Mouse (Mus musculus): Measurements from ENCODE around the gene Eci2. TPM values are rescaled to one million over a fixed set of nuclear protein-coding genes. Genes with fewer than 3 reads are reported as not detected.

Gene Eci2
- polyA plus RNA-seq, 2 experiments: 27.8 to 48.6 TPM

DNA sequence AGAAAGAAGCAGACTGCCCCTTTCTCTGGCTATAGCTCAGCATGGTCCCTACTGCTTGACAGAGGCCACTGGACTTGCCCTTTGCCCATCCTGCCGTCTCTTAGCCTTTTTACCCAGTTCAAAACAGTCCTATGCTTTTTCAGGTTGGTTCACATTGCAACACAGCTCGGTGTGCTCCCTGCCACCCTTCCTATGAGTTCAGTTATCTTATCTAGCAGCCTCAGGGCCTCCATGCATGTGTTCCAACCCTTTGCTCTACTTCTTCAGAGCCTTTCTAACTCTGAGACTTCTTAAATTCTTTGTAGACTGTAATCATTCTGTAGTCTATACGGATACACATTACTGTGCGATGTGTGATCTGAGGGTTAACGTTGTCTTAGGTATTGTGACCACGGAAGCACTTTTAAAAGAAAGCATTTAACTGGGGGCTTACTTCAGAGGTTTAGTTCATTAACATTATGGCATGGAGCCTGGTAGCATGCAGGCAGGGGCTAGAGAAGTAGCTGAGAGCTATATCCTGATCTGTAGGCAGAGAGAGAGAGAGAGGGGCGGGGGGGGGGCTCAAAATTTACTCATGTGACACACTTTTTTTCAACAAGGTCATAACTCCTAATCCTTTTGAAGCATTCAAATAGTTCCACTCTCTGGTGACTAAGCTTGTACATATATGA lies 7.9 kb downstream of the Eci2 start:
- no peaks in the 10 kb centered on the region for H3K27me3 ChIP-seq (ENCODE audit: control insufficient read depth, insufficient read depth, low read length)
- peaks cover 22 to 23% of the 10 kb centered on the region in 2 experiments for H3K4me1 ChIP-seq (replicated peaks; ENCODE audit: control insufficient read depth in 2 of 2, insufficient read depth in 2 of 2, low read length in 1 of 2)
- peak overlapping the region; percentile 51 for H3K9ac ChIP-seq (replicated peaks)
- DNase-seq (ENCODE audit: low read depth in 3 of 3, low spot score in 3 of 3) (peak; percentile 24 to 45 (median 43)), ATAC-seq (ENCODE audit: insufficient read depth) (peak; percentile 94)
- no peak for TF ChIP-seq CTCF (IDR thresholded peaks at IDR 0.05; ENCODE audit: low read depth)
- peak; percentile 43 for TF ChIP-seq EP300 (IDR thresholded peaks at IDR 0.05; ENCODE audit: low read depth)
- peak overlapping the region; percentile 39 for H3K27ac ChIP-seq
- WGBS (ENCODE audit: insufficient replicate concordance): 35% methylated on average over 7 of the region's 7 CpGs
- peak overlapping the region; percentile 42 for H3K4me2 ChIP-seq (ENCODE audit: low read depth)
- no peaks in the 10 kb centered on the region for H3K36me3 ChIP-seq (replicated peaks; ENCODE audit: control insufficient read depth, insufficient read depth, low read depth)
- no peak overlapping the region for H3K4me3 ChIP-seq (ENCODE audit: insufficient read depth in 1 of 2, low read depth in 2 of 2, low read length in 2 of 2)
- no peaks in the 10 kb centered on the region for H3K9me3 ChIP-seq (ENCODE audit: control insufficient read depth, low read length)

DNA sequence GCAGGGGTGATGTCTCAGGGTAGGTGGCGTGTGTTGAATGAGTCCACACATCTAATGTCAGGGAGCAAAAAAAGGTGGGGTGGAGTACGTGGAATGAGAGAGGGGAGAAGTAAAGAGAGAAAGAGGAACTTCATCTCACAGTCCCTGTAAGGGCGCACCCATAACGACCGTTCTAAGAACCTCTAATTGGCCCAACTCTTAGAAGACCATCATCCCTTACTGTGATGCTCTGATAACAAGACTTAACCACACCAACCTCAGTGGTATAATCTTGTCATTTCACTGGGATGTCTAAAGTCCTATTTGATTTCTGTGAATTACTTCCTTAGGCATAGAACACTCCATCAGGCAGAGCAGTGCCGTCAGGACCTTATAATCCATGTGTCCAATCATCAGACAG lies 9.5 kb downstream of the Eci2 start:
- Histone ChIP-seq H3K4me3 (ENCODE audit: insufficient read depth in 1 of 2, low read depth in 2 of 2, low read length in 2 of 2) (no peak overlapping the region), H3K4me1 (replicated peaks; ENCODE audit: control insufficient read depth in 2 of 2, insufficient read depth in 2 of 2, low read length in 1 of 2) (peaks cover 22 to 23% of the 10 kb centered on the region in 2 experiments), H3K27ac (no peak overlapping the region), H3K27me3 (ENCODE audit: control insufficient read depth, insufficient read depth, low read length) (no peaks in the 10 kb centered on the region), H3K4me2 (ENCODE audit: low read depth) (no peak overlapping the region), H3K9ac (replicated peaks) (no peak overlapping the region), H3K36me3 (replicated peaks; ENCODE audit: control insufficient read depth, insufficient read depth, low read depth) (no peaks in the 10 kb centered on the region), H3K9me3 (ENCODE audit: control insufficient read depth, low read length) (no peaks in the 10 kb centered on the region)
- DNase-seq (ENCODE audit: low read depth in 3 of 3, low spot score in 3 of 3) (no peak), ATAC-seq (ENCODE audit: insufficient read depth) (no peak)
- 40% methylated on average over 6 of the region's 6 CpGs for WGBS (ENCODE audit: insufficient replicate concordance)
- TF ChIP-seq EP300 (IDR thresholded peaks at IDR 0.05; ENCODE audit: low read depth): no peak
- TF ChIP-seq CTCF (IDR thresholded peaks at IDR 0.05; ENCODE audit: low read depth): no peak

DNA sequence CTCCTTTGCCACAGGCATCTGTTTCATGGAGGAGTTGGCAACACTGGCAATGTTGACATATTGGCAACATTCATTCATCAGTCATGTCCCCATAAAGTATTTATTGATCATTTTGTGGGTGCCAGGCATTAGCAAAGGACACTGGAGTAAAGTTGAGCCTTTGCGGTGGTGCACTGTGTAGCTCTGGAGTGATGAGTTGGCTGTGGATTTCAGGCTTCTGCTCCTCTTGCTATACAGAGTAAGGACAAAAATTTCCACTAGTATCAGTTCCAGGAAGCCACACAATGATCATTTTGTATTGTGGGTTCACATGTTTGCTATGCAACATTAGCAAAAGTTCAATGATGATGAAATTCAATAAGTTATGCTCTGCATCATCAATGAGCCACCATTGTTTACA lies 10.8 kb downstream of the Eci2 start:
- Histone ChIP-seq H3K4me1 (replicated peaks; ENCODE audit: control insufficient read depth in 2 of 2, insufficient read depth in 2 of 2, low read length in 1 of 2) (peaks cover 22 to 23% of the 10 kb centered on the region in 2 experiments), H3K4me2 (ENCODE audit: low read depth) (no peak overlapping the region), H3K9ac (replicated peaks) (no peak overlapping the region), H3K36me3 (replicated peaks; ENCODE audit: control insufficient read depth, insufficient read depth, low read depth) (no peaks in the 10 kb centered on the region), H3K4me3 (ENCODE audit: insufficient read depth in 1 of 2, low read depth in 2 of 2, low read length in 2 of 2) (no peak overlapping the region), H3K27ac (no peak overlapping the region), H3K27me3 (ENCODE audit: control insufficient read depth, insufficient read depth, low read length) (no peaks in the 10 kb centered on the region), H3K9me3 (ENCODE audit: control insufficient read depth, low read length) (no peaks in the 10 kb centered on the region)
- ATAC-seq (ENCODE audit: insufficient read depth) (no peak), DNase-seq (ENCODE audit: low read depth in 3 of 3, low spot score in 3 of 3) (no peak)
- TF ChIP-seq CTCF (IDR thresholded peaks at IDR 0.05; ENCODE audit: low read depth) (no peak), EP300 (IDR thresholded peaks at IDR 0.05; ENCODE audit: low read depth) (no peak)
- WGBS (ENCODE audit: insufficient replicate concordance): 89% methylated on average over 1 of the region's 1 CpGs

DNA sequence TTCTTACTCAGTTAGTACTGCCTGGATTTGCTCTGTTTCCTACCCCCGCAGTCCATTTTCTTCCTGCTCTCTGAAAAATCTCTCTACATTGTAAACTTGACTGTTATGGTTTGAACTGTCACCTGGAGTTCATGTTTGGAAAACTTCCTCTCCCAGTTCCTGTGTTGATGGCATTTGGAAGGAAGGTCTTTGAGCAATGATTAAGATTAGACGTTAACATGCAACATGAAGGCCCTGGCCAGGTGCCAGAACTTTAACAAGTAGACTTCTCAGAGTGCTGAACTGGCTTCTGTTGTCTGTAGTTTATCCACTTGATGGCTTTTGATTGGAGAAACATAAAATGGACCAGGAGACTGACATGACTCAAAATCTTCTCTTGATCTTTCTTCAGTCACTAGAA lies 31.0 kb downstream of the Eci2 start:
- WGBS (ENCODE audit: insufficient replicate concordance): 67% methylated on average over 2 of the region's 2 CpGs
- no peak for TF ChIP-seq EP300 (IDR thresholded peaks at IDR 0.05; ENCODE audit: low read depth)
- TF ChIP-seq CTCF (IDR thresholded peaks at IDR 0.05; ENCODE audit: low read depth): no peak
- Histone ChIP-seq H3K4me2 (ENCODE audit: low read depth) (no peak overlapping the region), H3K27me3 (ENCODE audit: control insufficient read depth, insufficient read depth, low read length) (no peaks in the 10 kb centered on the region), H3K9me3 (ENCODE audit: control insufficient read depth, low read length) (no peaks in the 10 kb centered on the region), H3K9ac (replicated peaks) (no peak overlapping the region), H3K4me1 (replicated peaks; ENCODE audit: control insufficient read depth in 2 of 2, insufficient read depth in 2 of 2, low read length in 1 of 2) (peaks cover 6 to 21% of the 10 kb centered on the region in 2 experiments), H3K27ac (no peak overlapping the region), H3K4me3 (ENCODE audit: insufficient read depth in 1 of 2, low read depth in 2 of 2, low read length in 2 of 2) (no peak overlapping the region), H3K36me3 (replicated peaks; ENCODE audit: control insufficient read depth, insufficient read depth, low read depth) (no peaks in the 10 kb centered on the region)
- ATAC-seq (ENCODE audit: insufficient read depth): no peak
- DNase-seq (ENCODE audit: low read depth in 3 of 3, low spot score in 3 of 3): no peak

DNA sequence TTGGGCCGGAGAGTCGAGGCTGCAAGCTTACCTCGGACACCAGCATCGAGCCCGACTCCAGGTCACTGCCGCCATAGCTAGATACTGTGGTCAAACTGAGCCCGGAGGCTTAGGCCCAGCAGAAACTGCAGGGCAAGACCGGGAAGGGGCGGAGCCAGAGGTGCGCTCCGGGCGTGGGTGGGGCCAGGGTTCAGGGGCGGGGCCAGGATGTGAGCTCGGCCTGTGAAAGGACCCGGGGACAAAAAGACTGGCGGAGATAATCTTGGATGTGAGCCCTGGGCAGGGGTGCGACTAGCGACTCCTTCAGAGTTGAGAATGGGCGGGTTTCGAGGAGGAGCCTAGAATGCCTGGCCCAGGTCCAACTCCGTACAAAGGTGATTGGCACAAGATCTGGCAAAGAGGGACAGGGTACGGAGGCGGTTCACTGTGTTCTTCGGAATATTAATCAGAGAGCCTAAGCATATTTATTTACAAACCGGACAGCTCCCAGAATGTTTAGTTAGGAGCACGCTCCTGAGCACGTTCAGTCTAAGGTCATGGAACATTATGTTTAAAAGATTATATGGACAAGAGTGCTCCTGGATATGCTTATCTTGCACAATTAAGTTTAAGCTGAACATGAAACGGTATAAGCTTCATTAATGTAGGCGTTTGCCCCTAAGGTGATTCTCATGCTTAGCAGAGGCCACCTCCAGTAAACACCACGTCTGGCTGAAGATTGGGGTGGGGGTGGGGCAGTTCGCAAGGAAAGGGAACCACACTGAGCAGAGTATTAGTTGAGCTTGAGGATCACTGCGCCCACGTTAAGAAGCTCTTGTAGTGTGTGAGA lies 32.7 kb downstream of the Eci2 start:
- Histone ChIP-seq H3K4me3 (ENCODE audit: insufficient read depth in 1 of 2, low read depth in 2 of 2, low read length in 2 of 2) (peak overlapping the region; percentile 64 to 89), H3K9me3 (ENCODE audit: control insufficient read depth, low read length) (no peaks in the 10 kb centered on the region), H3K4me1 (replicated peaks; ENCODE audit: control insufficient read depth in 2 of 2, insufficient read depth in 2 of 2, low read length in 1 of 2) (peaks cover 6 to 21% of the 10 kb centered on the region in 2 experiments), H3K27ac (peak overlapping the region; percentile 56), H3K9ac (replicated peaks) (peak overlapping the region; percentile 79), H3K27me3 (ENCODE audit: control insufficient read depth, insufficient read depth, low read length) (no peaks in the 10 kb centered on the region), H3K36me3 (replicated peaks; ENCODE audit: control insufficient read depth, insufficient read depth, low read depth) (no peaks in the 10 kb centered on the region; the same call in 1 of the 2 replicates), H3K4me2 (ENCODE audit: low read depth) (peak overlapping the region; percentile 72)
- DNase-seq (ENCODE audit: low read depth in 3 of 3, low spot score in 3 of 3): peak; percentile 89 to 93 (median 89)
- WGBS (ENCODE audit: insufficient replicate concordance): 1% methylated on average over 33 of the region's 33 CpGs
- ATAC-seq (ENCODE audit: insufficient read depth): peak; percentile 97
- TF ChIP-seq CTCF (IDR thresholded peaks at IDR 0.05; ENCODE audit: low read depth) (no peak), EP300 (IDR thresholded peaks at IDR 0.05; ENCODE audit: low read depth) (no peak)

Data from liver, embryonic 14.5 days (tissue).